Mouse (Mus musculus) hindbrain, embryonic 15.5 days (tissue): ENCODE data around the gene Ttc9b. TPM values are rescaled to one million over a fixed set of nuclear protein-coding genes. Genes with fewer than 3 reads are reported as not detected.

Source experiments
- ATAC-seq: fragments of 200-750 bp; cut with Nextera tagmentation; 2 replicates; pipeline ENCODE4 v1.8.0; 2017; ENCODE audit warnings: low read depth, moderate number of reproducible peaks, moderate TSS enrichment; ENCODE audit not compliant: low FRiP score
- H3K27ac ChIP-seq: fragments of 300-500 bp; sonication (generic); replicated peaks from 2 replicates; pipeline ENCODE4 v1.5.1; 2015; ENCODE audit warnings: mild to moderate bottlenecking, inconsistent platforms
- H3K27me3 ChIP-seq: fragments of 300-500 bp; sonication (generic); 2 replicates; pipeline ENCODE4 v1.6.1; 2015; ENCODE audit warnings: control low read depth, inconsistent platforms
- H3K36me3 ChIP-seq: fragments of 300-500 bp; sonication (generic); 2 replicates; pipeline ENCODE4 v1.6.1; 2015; ENCODE audit warnings: control low read depth, inconsistent platforms
- H3K4me1 ChIP-seq: fragments of 300-500 bp; sonication (generic); replicated peaks from 2 replicates; pipeline ENCODE4 v1.6.1; 2015; ENCODE audit warnings: control low read depth, inconsistent platforms
- H3K4me2 ChIP-seq: fragments of 300-500 bp; sonication (generic); 2 replicates; pipeline ENCODE4 v1.6.1; 2015; ENCODE audit warnings: moderate library complexity, mild to moderate bottlenecking, inconsistent platforms
- H3K4me3 ChIP-seq: fragments of 300-500 bp; sonication (generic); 2 replicates; pipeline ENCODE4 v1.5.1; 2015; ENCODE audit warnings: mild to moderate bottlenecking, inconsistent platforms
- H3K9ac ChIP-seq: fragments of 300-500 bp; sonication (generic); 2 replicates; pipeline ENCODE4 v1.6.1; 2015; ENCODE audit warnings: inconsistent platforms
- H3K9me3 ChIP-seq: fragments of 300-500 bp; sonication (generic); 2 replicates; pipeline ENCODE4 v1.6.1; 2016; ENCODE audit warnings: control low read depth, inconsistent platforms
- WGBS: fragments of 180-500 bp; shearing (Covaris S2); methylation state at CpG from one replicate; pipeline ENCODE4 v1.1.7; 2015; 5-methylcytosine and 5-hydroxymethylcytosine counted together
- polyA plus RNA-seq: library from polyadenylated mRNA; unstranded; fragments of >200 nt; fragmentation: Nextera tagmentation; extraction: Ambion mirVana; gene quantifications from 2 replicates; pipeline ENCODE4 v1.2.1, GENCODE M21; 2015

Gene Ttc9b
- 80.0 and 88.8 TPM in 2 replicates for polyA plus RNA-seq

- Histone ChIP-seq H3K36me3 (peaks cover 11% of the 10 kb centered on the region), H3K27me3 (0 out of 2 replicates have a peak, but pooled peaks cover 4% of the 10 kb centered on the region), H3K9ac (peak within 1 kb of the TSS; percentile 53), H3K4me3 (peak within 1 kb of the TSS; percentile 50), H3K4me2 (peak within 1 kb of the TSS; percentile 55), H3K4me1 (peaks cover 30% of the 10 kb centered on the region), H3K9me3 (no peaks in the 10 kb centered on the region), H3K27ac (peak within 1 kb of the TSS; percentile 87)
- WGBS, result 2% methylated on average over 61 of the region's 62 CpGs
- ATAC-seq, result peak; percentile 77
Observed at GRCm38 (mm10) chr7:27653681-27654437, at the start of gene Ttc9b. Ttc9b (plus strand) TSS chr7:27653915.

DNA sequence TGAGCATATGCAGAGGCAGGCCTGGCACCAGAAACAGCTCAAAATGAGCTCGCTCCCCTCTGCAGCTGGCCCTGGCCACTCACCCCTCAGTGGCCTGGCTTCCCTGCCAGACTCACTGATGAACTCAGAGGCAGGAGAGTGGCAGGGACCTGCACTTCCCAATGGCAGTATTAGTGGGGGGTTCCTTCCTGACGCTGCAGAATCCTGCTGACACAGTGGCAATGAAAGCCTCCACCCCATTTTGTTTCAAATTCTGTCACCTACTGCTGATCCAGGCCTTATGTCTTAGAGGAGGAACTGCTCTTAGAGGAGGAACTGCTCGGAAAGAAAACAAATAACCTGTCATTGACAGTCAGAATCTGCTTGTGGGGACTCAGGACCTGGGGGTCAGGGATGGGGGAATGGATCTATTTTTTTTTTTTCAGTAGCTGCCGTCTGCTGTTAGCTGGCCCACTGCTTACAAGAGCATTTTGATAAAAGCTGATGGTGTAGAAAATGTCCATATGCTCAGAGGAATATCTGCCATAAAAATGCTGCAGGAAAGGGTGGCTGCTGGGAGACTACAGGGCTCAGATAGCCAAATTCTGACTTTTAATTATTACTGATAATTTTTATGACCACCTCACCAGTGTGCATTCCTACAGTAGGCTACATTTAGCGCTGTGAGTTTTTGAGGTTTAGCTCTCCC is 48.9 kb upstream of the Ttc9b start:
- Histone ChIP-seq H3K4me1 (peaks cover 66% of the 10 kb centered on the region), H3K27me3 (no peaks in the 10 kb centered on the region), H3K4me2 (no peak overlapping the region; the same call in 1 of the 2 replicates), H3K9ac (no peak overlapping the region; the same call in 1 of the 2 replicates), H3K27ac (peak overlapping the region; percentile 79), H3K36me3 (peaks cover 12% of the 10 kb centered on the region; the same call in 1 of the 2 replicates), H3K9me3 (no peaks in the 10 kb centered on the region), H3K4me3 (no peak overlapping the region)
- no peak for ATAC-seq
- 36% methylated on average over 5 of the region's 5 CpGs for WGBS

- 69% methylated on average over 9 of the region's 9 CpGs for WGBS
- H3K4me1 ChIP-seq, result peaks cover 60% of the 10 kb centered on the region
- no peak overlapping the region for H3K4me3 ChIP-seq
- no peak overlapping the region for H3K4me2 ChIP-seq
- no peaks in the 10 kb centered on the region for H3K27me3 ChIP-seq
- H3K9me3 ChIP-seq, result no peaks in the 10 kb centered on the region
- no peak overlapping the region for H3K9ac ChIP-seq
- H3K27ac ChIP-seq, result peak overlapping the region; percentile 79
- H3K36me3 ChIP-seq, result peaks cover 14% of the 10 kb centered on the region; the same call in 1 of the 2 replicates
- peak; percentile 10; the same call in 1 of the 2 replicates for ATAC-seq
Observed at GRCm38 (mm10) chr7:27605499-27606285, 48.0 kb upstream of the Ttc9b start.

- no peak overlapping the region for H3K9ac ChIP-seq
- H3K4me3 ChIP-seq, result no peak overlapping the region
- H3K27me3 ChIP-seq, result no peaks in the 10 kb centered on the region
- H3K27ac ChIP-seq, result peak overlapping the region; percentile 62; the same call in 1 of the 2 replicates
- no peak for ATAC-seq
- H3K36me3 ChIP-seq, result peaks cover 14% of the 10 kb centered on the region; the same call in 1 of the 2 replicates
- no peak overlapping the region for H3K4me2 ChIP-seq
- WGBS, result 63% methylated on average over 10 of the region's 10 CpGs
- no peaks in the 10 kb centered on the region for H3K9me3 ChIP-seq
- H3K4me1 ChIP-seq, result peaks cover 52% of the 10 kb centered on the region
Observed at GRCm38 (mm10) chr7:27606481-27607254, 47.0 kb upstream of the Ttc9b start.

GRCm38 (mm10) chr7:27607580-27607979 is 46.1 kb upstream of the Ttc9b start:
- Histone ChIP-seq H3K9ac (no peak overlapping the region), H3K27ac (peak overlapping the region; percentile 62; the same call in 1 of the 2 replicates), H3K27me3 (no peaks in the 10 kb centered on the region), H3K4me2 (no peak overlapping the region), H3K4me1 (peaks cover 52% of the 10 kb centered on the region), H3K9me3 (no peaks in the 10 kb centered on the region), H3K4me3 (no peak overlapping the region), H3K36me3 (peaks cover 14% of the 10 kb centered on the region; the same call in 1 of the 2 replicates)
- ATAC-seq, result peak; percentile 65; the same call in 1 of the 2 replicates
- WGBS, result 45% methylated on average over 5 of the region's 5 CpGs

- H3K4me3 ChIP-seq, result no peak overlapping the region
- peaks cover 57% of the 10 kb centered on the region for H3K4me1 ChIP-seq
- 86% methylated on average over 3 of the region's 3 CpGs for WGBS
- peaks cover 14% of the 10 kb centered on the region; the same call in 1 of the 2 replicates for H3K36me3 ChIP-seq
- no peaks in the 10 kb centered on the region for H3K27me3 ChIP-seq
- H3K9ac ChIP-seq, result no peak overlapping the region
- no peak for ATAC-seq
- no peaks in the 10 kb centered on the region for H3K9me3 ChIP-seq
- H3K4me2 ChIP-seq, result no peak overlapping the region
- H3K27ac ChIP-seq, result 0 out of 2 replicates have a peak overlapping the region, but pooled peaks have one; percentile 62
Observed at GRCm38 (mm10) chr7:27608130-27608529, 45.6 kb upstream of the Ttc9b start.

DNA sequence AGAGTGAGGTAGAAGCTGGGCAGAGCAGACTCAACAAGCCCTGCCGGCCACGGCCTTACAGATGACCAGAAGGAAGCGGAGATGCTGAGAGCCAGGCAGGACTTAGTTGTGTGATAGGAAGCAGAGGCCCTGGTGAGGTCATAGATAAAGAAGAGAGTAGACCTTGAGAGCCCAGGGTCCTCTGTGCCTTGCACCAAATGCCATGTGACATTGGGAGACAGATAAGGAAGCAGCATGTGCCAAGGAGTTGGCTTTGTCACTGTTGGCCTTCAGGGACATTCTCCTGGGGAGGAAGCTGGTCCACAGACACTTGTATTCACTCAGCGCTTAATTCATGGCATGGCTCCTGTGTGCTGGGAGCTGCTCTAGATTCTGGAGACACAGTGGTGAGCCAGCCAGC is 44.4 kb upstream of the Ttc9b start:
- WGBS, result 92% methylated on average over 4 of the region's 4 CpGs

DNA sequence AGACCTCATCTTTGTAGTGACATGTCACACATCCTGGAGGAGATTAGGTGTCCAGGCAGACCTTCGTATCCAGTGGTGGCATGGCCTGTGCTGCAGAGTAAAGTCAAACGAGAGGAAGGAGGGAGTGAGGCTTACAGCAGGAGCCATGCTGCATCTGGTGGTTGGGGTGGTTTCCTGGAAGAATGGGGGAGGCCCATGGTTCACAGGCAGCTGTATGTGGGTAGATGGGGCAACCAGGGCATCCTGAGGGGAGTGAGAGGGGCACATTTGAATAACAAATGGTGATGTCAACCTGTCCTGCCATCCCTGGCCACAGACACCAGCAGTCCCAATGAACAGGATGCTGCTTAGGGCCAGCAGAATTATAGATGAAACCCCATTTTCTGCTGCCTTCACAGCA is 44.0 kb upstream of the Ttc9b start:
- no peak overlapping the region for H3K27ac ChIP-seq
- peaks cover 59% of the 10 kb centered on the region for H3K4me1 ChIP-seq
- peaks cover 14% of the 10 kb centered on the region; the same call in 1 of the 2 replicates for H3K36me3 ChIP-seq
- no peak overlapping the region for H3K9ac ChIP-seq
- H3K9me3 ChIP-seq, result no peaks in the 10 kb centered on the region
- WGBS, result 82% methylated on average over 2 of the region's 2 CpGs
- H3K4me3 ChIP-seq, result no peak overlapping the region
- ATAC-seq, result no peak
- no peaks in the 10 kb centered on the region for H3K27me3 ChIP-seq
- H3K4me2 ChIP-seq, result no peak overlapping the region

More for the DNA sequence above, 44.4 kb upstream of the Ttc9b start:
- Histone ChIP-seq H3K4me3 (no peak overlapping the region), H3K36me3 (peaks cover 14% of the 10 kb centered on the region; the same call in 1 of the 2 replicates), H3K9me3 (no peaks in the 10 kb centered on the region), H3K4me2 (no peak overlapping the region), H3K9ac (no peak overlapping the region), H3K27ac (no peak overlapping the region), H3K27me3 (no peaks in the 10 kb centered on the region), H3K4me1 (peaks cover 59% of the 10 kb centered on the region)
- no peak for ATAC-seq

DNA sequence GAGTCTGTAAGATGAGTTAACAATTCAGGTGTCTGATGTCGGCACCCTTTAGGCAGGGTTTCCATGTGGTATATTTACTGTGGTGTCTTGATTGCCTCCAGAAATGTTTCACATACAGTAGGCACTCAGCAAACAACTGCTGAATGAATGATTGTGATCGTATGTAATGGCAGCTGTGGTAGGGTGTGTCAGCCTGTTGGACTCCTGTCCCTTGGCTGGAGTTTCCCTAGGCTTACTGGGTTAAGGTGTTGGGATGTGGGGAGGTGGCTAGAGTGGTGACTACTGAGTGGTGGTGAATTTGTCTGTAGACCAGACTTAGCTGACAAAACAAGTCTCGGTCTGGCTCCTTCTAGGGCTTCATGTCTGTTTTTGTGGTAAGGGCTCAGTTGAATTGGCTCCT is 43.3 kb upstream of the Ttc9b start:
- no peak overlapping the region for H3K4me2 ChIP-seq
- no peaks in the 10 kb centered on the region for H3K9me3 ChIP-seq
- no peaks in the 10 kb centered on the region for H3K27me3 ChIP-seq
- no peak overlapping the region; the same call in 1 of the 2 replicates for H3K27ac ChIP-seq
- H3K36me3 ChIP-seq, result peaks cover 14% of the 10 kb centered on the region; the same call in 1 of the 2 replicates
- ATAC-seq, result no peak
- H3K4me1 ChIP-seq, result peaks cover 58% of the 10 kb centered on the region
- 96% methylated on average over 3 of the region's 3 CpGs for WGBS
- H3K4me3 ChIP-seq, result no peak overlapping the region
- no peak overlapping the region for H3K9ac ChIP-seq

- Histone ChIP-seq H3K4me1 (peaks cover 53% of the 10 kb centered on the region), H3K4me2 (no peak overlapping the region), H3K4me3 (no peak overlapping the region), H3K9me3 (no peaks in the 10 kb centered on the region), H3K27me3 (no peaks in the 10 kb centered on the region), H3K36me3 (peaks cover 14% of the 10 kb centered on the region; the same call in 1 of the 2 replicates), H3K27ac (no peak overlapping the region; the same call in 1 of the 2 replicates), H3K9ac (no peak overlapping the region)
- WGBS, result 77% methylated on average over 5 of the region's 5 CpGs
- ATAC-seq, result no peak
Observed at GRCm38 (mm10) chr7:27610871-27611270, 42.8 kb upstream of the Ttc9b start.

GRCm38 (mm10) chr7:27612940-27613339 is 40.8 kb upstream of the Ttc9b start:
- whole genome bisulfite sequencing, result 59% methylated on average over 4 of the region's 4 CpGs

More at GRCm38 (mm10) chr7:27612940-27613339, 40.8 kb upstream of the Ttc9b start:
- Histone ChIP-seq H3K36me3 (peaks cover 30% of the 10 kb centered on the region), H3K9me3 (no peaks in the 10 kb centered on the region), H3K4me1 (peaks cover 32% of the 10 kb centered on the region), H3K4me2 (no peak overlapping the region), H3K27me3 (no peaks in the 10 kb centered on the region), H3K27ac (peak overlapping the region; percentile 56), H3K9ac (no peak overlapping the region), H3K4me3 (no peak overlapping the region)
- no peak for ATAC-seq
